Mouse (Mus musculus) ES-CJ7 (cell line): ENCODE data around the gene Epyc.

Source experiments
- DNase-seq: peaks from one replicate; pipeline ENCODE4 v3.0.0; 2011; ENCODE audit warnings: low read depth, low spot score

Epyc gene

GRCm38 (mm10) chr10:97643768-97644167 lies at the start of gene Epyc:
Gene Epyc (plus strand): TSS chr10:97644068.
- no peak for DNase-seq

GRCm38 (mm10) chr10:97595680-97596079 lies 48.2 kb upstream of the Epyc start:
- no peak for DNase-seq

GRCm38 (mm10) chr10:97601744-97602143 lies 42.1 kb upstream of the Epyc start:
- DNase-seq: no peak

- no peak for DNase-seq
Observed at GRCm38 (mm10) chr10:97603256-97603655, 40.6 kb upstream of the Epyc start.

- DNase-seq: no peak
Observed at GRCm38 (mm10) chr10:97606579-97606978, 37.3 kb upstream of the Epyc start, which contains the start of gene Kera. Gene Kera (plus strand): TSS chr10:97606879.

GRCm38 (mm10) chr10:97622328-97622727 lies 21.5 kb upstream of the Epyc start:
- no peak for DNase-seq

GRCm38 (mm10) chr10:97624381-97624780 lies 19.5 kb upstream of the Epyc start:
- DNase-seq: no peak

- DNase-seq: no peak
Observed at GRCm38 (mm10) chr10:97625116-97625515, 18.8 kb upstream of the Epyc start.

- no peak for DNase-seq
Observed at GRCm38 (mm10) chr10:97626543-97626942, 17.3 kb upstream of the Epyc start.

- no peak for DNase-seq
Observed at GRCm38 (mm10) chr10:97631061-97631460, 12.8 kb upstream of the Epyc start.

GRCm38 (mm10) chr10:97641926-97642325 lies 1.9 kb upstream of the Epyc start:
- no peak for DNase-seq

GRCm38 (mm10) chr10:97650334-97650733 lies 6.5 kb downstream of the Epyc start:
- DNase-seq: no peak

GRCm38 (mm10) chr10:97659489-97659888 lies 15.6 kb downstream of the Epyc start:
- DNase-seq: no peak

- DNase-seq: no peak
Observed at GRCm38 (mm10) chr10:97668656-97669055, 24.8 kb downstream of the Epyc start.

- peak; percentile 6 for DNase-seq
Observed at GRCm38 (mm10) chr10:97670202-97670601, 26.3 kb downstream of the Epyc start.

GRCm38 (mm10) chr10:97673239-97673638 lies 29.4 kb downstream of the Epyc start:
- DNase-seq: no peak

- no peak for DNase-seq
Observed at GRCm38 (mm10) chr10:97682981-97683380, 39.1 kb downstream of the Epyc start.

- no peak for DNase-seq
Observed at GRCm38 (mm10) chr10:97687198-97687597, 43.3 kb downstream of the Epyc start.

GRCm38 (mm10) chr10:97689425-97689824 lies 45.6 kb downstream of the Epyc start:
- no peak for DNase-seq

GRCm38 (mm10) chr10:97692913-97693312 lies 49.0 kb downstream of the Epyc start, which contains the start of gene Ccer1:
Gene Ccer1 (plus strand): TSS chr10:97693059.
- DNase-seq: no peak

GRCm38 (mm10) chr10:97693398-97694135 lies 49.7 kb downstream of the Epyc start:
- DNase-seq: peak; percentile 3

GRCm38 (mm10) chr10:97702321-97702720 lies 58.5 kb downstream of the Epyc start:
- DNase-seq: no peak

GRCm38 (mm10) chr10:97704562-97704961 lies 60.7 kb downstream of the Epyc start:
- DNase-seq: peak; percentile 49

- DNase-seq: peak; percentile 48
Observed at GRCm38 (mm10) chr10:97712687-97713086, 68.8 kb downstream of the Epyc start.
